Mouse (Mus musculus) layer of hippocampus, adult 9-11 months (tissue): ENCODE results near the gene Sh3bgrl.

Experiments
- DNase-seq: peaks from one replicate; pipeline ENCODE4 v3.0.0; 2022

The Sh3bgrl gene

DNA sequence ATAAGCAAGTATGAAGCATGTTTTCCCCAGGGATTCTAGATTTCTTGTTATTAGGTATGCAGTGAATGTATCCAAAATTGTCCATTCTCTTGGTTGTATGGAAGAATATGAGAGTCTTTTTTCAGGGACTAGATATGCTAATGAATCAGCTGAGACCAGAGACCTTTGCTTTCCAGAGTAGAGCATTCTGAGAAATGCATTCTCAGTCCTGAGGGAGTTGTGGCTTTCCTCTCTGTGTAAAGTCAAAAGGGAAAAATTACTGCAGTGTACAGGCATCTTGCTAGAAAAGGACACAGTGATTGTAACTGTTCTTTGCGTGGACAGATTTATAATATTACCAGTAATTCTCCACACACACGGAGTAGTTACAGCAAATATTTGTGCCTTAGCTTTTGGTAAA, 38.3 kb downstream of the Sh3bgrl start:
- no peak for DNase-seq

DNA sequence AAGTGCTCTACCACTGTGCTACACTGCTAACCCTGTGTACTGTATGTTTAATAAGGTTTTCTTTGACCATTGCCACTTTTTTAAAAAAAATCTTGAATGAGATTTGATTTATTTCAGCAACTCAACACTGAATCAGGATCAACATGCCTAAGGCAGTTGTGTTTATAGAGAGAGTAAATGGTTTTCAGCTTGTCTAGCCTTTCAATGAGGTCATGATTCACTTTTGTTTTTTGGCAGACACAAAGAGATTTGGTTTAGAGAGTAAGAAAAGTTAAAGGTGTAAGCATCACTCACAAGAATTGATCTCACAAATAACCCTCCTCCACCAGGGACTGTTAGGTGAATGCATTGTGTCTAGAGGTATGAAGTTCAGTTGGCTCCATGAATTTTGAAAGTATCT, 41.1 kb downstream of the Sh3bgrl start:
- DNase-seq = no peak

DNA sequence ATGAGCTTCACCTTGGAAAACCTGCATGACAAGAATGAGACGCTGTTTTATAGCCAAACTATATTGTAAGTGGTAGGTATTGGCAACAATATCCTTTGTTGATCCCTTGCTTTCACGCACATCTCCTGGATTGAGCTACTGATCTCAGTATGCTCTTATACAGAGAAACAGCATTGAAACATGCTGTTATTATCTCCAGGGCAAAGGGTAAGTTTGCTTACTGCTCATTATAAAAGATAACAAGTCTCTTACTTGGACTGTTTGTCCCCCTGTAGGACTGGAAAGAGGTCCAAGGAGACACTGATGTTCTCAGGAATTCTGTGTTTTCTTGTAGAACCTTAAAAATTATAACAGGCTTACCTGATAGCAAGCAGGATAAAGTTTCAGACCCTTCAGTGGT, 41.7 kb downstream of the Sh3bgrl start:
- DNase-seq = no peak

DNA sequence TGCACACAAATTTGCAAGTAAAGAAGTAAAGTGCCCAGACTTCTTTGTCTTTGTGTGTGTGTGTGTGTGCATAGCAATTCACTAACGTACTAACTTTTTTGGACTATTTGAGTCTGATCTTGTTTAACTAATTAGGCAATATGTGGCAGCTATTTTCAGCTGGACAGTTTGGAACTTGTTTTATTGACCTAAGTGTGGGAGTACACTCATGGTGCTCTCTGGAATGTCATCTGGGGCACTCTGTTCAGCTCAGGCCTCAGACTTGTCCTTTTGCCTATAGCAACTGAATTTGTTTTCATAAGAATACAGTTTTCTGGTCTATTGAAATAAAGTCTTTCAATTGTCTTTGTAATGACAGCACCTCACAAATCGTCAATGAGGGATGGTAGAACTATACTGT, 42.1 kb downstream of the Sh3bgrl start:
- DNase-seq = no peak

GRCm38 (mm10) chrX:109141337-109141870, 46.2 kb downstream of the Sh3bgrl start:
- DNase-seq = no peak

- DNase-seq = no peak
These were observed 47.1 kb downstream of the Sh3bgrl start for GRCm38 (mm10) chrX:109142281-109142680.

DNA sequence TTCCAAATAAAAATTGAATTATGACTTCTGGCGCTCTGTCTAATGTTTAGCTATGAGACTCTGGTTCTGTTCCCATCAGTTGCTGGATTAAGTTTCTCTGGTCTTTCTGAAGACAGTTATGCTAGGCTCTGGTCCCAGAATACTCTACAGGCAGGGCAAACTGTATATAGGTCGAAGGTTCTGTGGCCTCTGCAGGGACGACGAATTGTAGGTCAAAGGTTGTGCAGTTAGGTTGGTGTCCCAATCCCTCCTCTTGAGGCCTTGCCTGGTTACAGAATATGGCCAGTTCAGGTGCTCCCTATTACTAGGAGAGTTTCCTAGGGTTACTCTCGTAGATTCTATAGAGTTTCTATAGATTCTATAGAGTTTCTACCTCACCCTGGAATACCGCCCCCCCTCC, 50.6 kb downstream of the Sh3bgrl start:
- DNase-seq = no peak

DNA sequence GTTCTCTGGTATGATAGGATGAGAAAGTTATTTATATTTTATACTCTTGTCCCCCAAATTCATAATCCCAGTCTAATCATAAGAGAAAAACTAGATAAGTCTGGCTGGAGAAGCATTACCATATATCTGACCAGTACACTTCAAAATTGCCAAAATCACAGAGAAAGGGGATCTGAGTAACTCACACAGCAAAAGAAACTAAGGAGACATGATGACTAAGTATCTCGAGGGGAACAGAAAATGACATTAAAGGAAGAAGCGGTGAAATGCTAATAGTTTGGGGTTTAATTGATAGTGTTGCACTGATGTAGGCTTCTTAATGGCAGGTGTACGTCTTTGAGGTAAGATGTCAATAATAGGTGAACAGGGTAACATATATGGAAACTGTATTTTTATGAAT, 51.9 kb downstream of the Sh3bgrl start:
- no peak for DNase-seq

GRCm38 (mm10) chrX:109151228-109151627, 56.1 kb downstream of the Sh3bgrl start:
- DNase-seq = no peak

GRCm38 (mm10) chrX:109160326-109160725, 65.2 kb downstream of the Sh3bgrl start:
- no peak for DNase-seq

DNA sequence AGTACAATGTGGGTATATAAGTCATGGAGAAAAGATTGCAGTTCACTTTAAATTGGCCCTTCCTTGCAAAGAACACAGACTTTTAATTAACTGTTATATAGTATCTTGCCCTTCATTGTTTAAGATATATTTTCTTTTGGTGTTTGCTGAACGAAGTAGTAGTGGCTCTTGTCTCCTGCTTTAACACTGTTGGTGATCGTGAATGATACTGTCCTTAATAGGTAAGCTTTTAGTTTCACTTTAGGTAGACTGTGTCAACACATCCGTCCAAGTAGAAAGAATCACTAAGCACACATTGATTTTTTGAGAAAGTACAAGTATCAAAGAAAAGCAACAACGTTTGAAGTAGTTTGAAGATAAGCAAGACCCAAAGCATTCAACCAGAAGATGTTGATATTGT, 65.7 kb downstream of the Sh3bgrl start:
- DNase-seq = no peak

GRCm38 (mm10) chrX:109175038-109175437, 79.9 kb downstream of the Sh3bgrl start:
- no peak for DNase-seq

DNA sequence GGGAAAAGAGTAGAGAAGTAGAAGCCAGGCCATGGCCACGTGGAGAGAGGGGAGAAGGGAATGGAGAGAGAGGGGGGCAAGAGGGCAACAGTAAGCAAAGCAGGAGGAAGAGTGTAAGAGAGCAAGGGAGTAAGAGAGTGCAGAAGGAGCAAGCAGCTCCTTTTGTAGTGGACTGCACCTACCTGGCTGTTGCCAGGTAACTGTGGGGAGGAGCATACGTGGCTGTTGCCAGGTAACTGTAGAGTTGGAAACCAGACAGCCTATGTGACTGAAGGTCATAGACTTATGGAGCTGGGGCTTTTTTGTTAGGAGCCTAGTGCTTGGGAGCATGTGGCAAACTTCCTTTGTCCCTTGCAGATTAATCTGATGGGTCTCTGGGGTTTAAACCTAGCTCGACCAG, 80.3 kb downstream of the Sh3bgrl start:
- no peak for DNase-seq

DNA sequence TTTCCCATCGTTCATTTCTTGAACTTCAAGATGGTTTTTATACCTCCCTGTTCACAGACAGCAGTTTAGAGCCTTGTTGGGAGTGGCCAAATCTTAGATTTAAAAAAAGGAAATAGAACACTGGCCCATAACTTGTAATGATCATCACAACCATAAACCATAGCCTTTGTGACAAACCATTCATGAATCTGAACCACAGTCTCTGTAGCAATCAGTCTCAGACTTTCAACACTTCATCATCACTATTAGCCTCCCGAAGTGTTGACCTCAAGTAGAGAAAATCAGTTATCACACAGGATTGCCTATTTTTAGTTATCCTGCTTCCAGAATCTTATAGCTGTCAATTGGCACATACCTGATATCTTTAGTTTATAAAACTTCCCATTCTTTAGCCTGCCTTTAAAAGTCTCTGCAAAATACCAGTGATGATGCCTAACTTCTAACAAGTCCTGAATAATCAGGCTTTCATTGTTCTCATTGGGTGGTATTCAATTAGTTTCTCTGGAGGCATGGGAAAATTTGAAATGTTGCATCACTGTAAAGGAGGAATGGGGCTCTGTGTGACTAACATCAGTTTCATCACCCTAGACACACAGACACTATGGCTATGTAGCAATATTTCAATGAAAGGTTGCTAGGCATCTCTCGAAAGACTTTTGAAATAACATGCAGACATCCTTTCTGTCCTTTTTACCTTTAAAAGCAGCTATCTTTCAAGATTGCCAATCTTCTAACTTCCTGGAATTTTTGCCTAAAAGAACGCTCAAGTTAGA, 89.7 kb downstream of the Sh3bgrl start:
- no peak for DNase-seq

- no peak for DNase-seq
These were observed 94.4 kb downstream of the Sh3bgrl start for GRCm38 (mm10) chrX:109189607-109190006.

- no peak for DNase-seq
These were observed 95.8 kb downstream of the Sh3bgrl start for GRCm38 (mm10) chrX:109190969-109191368.

GRCm38 (mm10) chrX:109191436-109191835, 96.3 kb downstream of the Sh3bgrl start:
- no peak for DNase-seq

- DNase-seq = no peak
These were observed 101.3 kb downstream of the Sh3bgrl start, which contains the start of gene Gm6377 for GRCm38 (mm10) chrX:109196468-109196867. Gene Gm6377, plus strand, starts transcription at chrX:109196756.

- no peak for DNase-seq
These were observed 112.7 kb downstream of the Sh3bgrl start for GRCm38 (mm10) chrX:109207843-109208242.

GRCm38 (mm10) chrX:109228720-109229119, 133.6 kb downstream of the Sh3bgrl start:
- no peak for DNase-seq

DNA sequence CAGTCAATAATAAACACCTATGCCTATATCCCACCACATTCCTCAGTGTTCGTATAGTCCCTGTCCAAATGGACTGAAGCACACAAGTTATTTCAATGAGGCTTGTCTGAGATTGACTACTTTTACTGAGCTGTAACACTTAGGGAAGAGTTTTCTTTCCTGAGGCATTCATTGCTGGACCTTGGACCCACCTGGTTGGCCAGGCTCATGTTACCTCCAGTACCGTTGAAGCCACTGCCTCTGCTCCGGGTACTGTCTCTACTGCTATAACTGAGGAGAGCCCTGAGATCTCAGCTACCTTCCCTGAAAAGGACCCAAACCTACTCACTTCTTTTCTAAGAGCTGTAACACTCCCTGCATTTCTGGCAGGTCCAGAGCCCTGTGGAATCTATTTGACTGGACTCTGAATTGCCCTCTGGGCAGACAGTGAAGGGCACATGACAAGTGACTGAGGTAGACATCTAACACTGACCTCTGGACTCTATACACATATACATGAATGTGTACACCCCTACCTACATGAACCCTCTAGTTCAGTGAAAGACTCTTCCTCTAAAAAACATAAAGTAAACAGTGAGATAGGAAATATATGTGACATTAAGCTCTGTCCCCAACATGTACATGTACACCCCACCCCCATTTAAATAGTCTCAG, 140.3 kb downstream of the Sh3bgrl start:
- no peak for DNase-seq

DNA sequence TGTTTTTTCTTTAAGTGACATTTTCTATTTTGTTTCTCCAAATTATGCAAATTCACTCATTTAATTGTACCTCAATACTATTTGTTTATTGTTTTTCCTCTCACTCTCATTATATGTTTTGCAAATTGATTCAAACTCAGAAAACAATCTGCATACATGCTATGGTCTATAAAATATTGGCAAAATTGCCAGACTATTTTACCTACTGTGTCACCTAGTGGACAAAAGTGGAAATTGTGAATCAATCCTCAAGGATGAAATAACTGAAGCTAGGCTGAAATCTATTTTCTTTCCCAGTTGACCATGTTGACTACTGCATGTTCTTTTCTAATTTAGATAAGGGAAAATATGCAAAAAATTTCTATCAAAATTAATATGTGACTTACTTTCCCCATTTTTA, 143.0 kb downstream of the Sh3bgrl start:
- DNase-seq = no peak
